Mouse (Mus musculus) liver, embryonic 12.5 days (tissue): ENCODE measurements around the gene Tmtc2. TPM values are rescaled to one million over a fixed set of nuclear protein-coding genes. Genes with fewer than 3 reads are reported as not detected.

ENCODE experiments used
- ATAC-seq: fragments of 200-750 bp; cut with Nextera tagmentation; 2 replicates; pipeline ENCODE4 v1.8.0; 2017; ENCODE audit warnings: moderate number of reproducible peaks, mild to moderate bottlenecking, moderate library complexity
- H3K27ac ChIP-seq: fragments of 300-500 bp; sonication (generic); 2 replicates; pipeline ENCODE4 v1.5.1; 2016; ENCODE audit warnings: mild to moderate bottlenecking
- H3K27me3 ChIP-seq: fragments of 300-500 bp; sonication (generic); replicated peaks from 2 replicates; pipeline ENCODE4 v1.6.1; 2016; ENCODE audit warnings: mild to moderate bottlenecking, moderate library complexity
- H3K36me3 ChIP-seq: fragments of 300-500 bp; sonication (generic); 2 replicates; pipeline ENCODE4 v1.6.1; 2016; ENCODE audit warnings: mild to moderate bottlenecking, moderate library complexity
- H3K4me1 ChIP-seq: fragments of 300-500 bp; sonication (generic); 2 replicates; pipeline ENCODE4 v1.6.1; 2016
- H3K4me2 ChIP-seq: fragments of 300-500 bp; sonication (generic); 2 replicates; pipeline ENCODE4 v1.6.1; 2016; ENCODE audit warnings: mild to moderate bottlenecking, moderate library complexity
- H3K4me3 ChIP-seq: fragments of 300-500 bp; sonication (generic); 2 replicates; pipeline ENCODE4 v1.5.1; 2016; ENCODE audit warnings: mild to moderate bottlenecking, moderate library complexity
- H3K9ac ChIP-seq: fragments of 300-500 bp; sonication (generic); 2 replicates; pipeline ENCODE4 v1.6.1; 2016; ENCODE audit warnings: mild to moderate bottlenecking, moderate library complexity
- H3K9me3 ChIP-seq: fragments of 300-500 bp; sonication (generic); replicated peaks from 2 replicates; pipeline ENCODE4 v1.6.1; 2016; ENCODE audit warnings: mild to moderate bottlenecking, moderate library complexity
- WGBS: fragments of 180-500 bp; shearing (Covaris S2); methylation state at CpG from one replicate; pipeline ENCODE4 v1.1.7; 2016; ENCODE audit not compliant: insufficient replicate concordance; 5-methylcytosine and 5-hydroxymethylcytosine counted together
- polyA plus RNA-seq: library from polyadenylated mRNA; unstranded; fragments of >200 nt; fragmentation: Nextera tagmentation; extraction: Ambion mirVana; gene quantifications from 2 replicates; pipeline ENCODE4 v1.2.1, GENCODE M21; 2016

Tmtc2 gene
- polyA plus RNA-seq, 1 experiment from 2014 or later, result 2.8 TPM

DNA sequence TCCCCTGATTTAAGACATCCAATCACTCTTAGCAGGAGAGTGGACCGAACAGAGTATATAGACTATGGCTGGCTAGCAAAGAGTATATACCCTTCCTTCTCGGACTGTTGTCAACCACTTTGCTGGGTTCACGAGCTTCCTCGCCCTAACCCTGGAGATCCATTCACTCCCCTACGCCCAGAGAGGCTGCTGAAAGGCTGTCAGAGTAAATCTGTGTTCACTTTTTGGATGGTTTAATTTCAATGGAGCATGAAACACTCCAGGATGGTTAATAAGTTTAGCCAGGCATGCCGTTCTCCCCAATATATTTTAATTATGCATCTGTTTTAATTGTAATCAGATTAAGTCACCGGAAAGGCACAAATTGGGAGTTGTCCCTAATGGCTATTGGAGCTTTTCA, 1.9 kb downstream of the Tmtc2 start:
- Histone ChIP-seq H3K9ac (no peak overlapping the region), H3K27me3 (peaks cover 12% of the 10 kb centered on the region; the same call in 1 of the 2 replicates), H3K4me1 (peaks cover 32% of the 10 kb centered on the region), H3K27ac (no peak overlapping the region), H3K4me2 (peak overlapping the region; percentile 98), H3K4me3 (peak overlapping the region; percentile 77), H3K36me3 (no peaks in the 10 kb centered on the region), H3K9me3 (no peaks in the 10 kb centered on the region)
- WGBS, result 70% methylated on average over 7 of the region's 7 CpGs
- ATAC-seq, result no peak

- 69% methylated on average over 4 of the region's 4 CpGs for WGBS
- Histone ChIP-seq H3K27me3 (peaks cover 12% of the 10 kb centered on the region; the same call in 1 of the 2 replicates), H3K9me3 (no peaks in the 10 kb centered on the region), H3K9ac (no peak overlapping the region), H3K27ac (no peak overlapping the region), H3K4me3 (peak overlapping the region; percentile 77), H3K4me1 (peaks cover 32% of the 10 kb centered on the region), H3K36me3 (no peaks in the 10 kb centered on the region), H3K4me2 (peak overlapping the region; percentile 98)
- ATAC-seq, result no peak
Measured at GRCm38 (mm10) chr10:105571831-105572230, 2.4 kb downstream of the Tmtc2 start.

DNA sequence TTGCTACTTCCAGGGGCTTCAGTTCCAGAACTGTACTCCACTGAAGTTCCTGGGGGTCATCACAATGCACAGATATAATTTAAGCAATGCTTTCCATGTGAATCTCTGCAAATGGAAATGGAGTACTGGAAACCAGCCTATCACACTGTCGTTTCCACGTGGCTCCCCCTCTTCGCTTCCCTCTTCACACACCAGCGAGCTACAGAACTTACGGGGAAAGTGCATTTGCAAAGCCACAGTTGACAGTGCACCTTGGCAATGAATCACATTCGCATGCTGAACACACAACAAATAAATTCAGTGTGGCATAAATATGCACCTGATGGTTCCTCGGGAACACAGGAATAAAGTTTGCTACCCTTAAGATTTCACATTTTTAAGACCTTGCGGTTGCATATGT, 3.2 kb downstream of the Tmtc2 start:
- no peak for ATAC-seq
- peaks cover 32% of the 10 kb centered on the region for H3K4me1 ChIP-seq
- H3K4me3 ChIP-seq, result no peak overlapping the region
- WGBS, result 74% methylated on average over 8 of the region's 8 CpGs
- H3K36me3 ChIP-seq, result no peaks in the 10 kb centered on the region
- H3K4me2 ChIP-seq, result no peak overlapping the region
- H3K27ac ChIP-seq, result no peak overlapping the region
- H3K27me3 ChIP-seq, result peaks cover 12% of the 10 kb centered on the region; the same call in 1 of the 2 replicates
- H3K9ac ChIP-seq, result no peak overlapping the region
- H3K9me3 ChIP-seq, result no peaks in the 10 kb centered on the region

DNA sequence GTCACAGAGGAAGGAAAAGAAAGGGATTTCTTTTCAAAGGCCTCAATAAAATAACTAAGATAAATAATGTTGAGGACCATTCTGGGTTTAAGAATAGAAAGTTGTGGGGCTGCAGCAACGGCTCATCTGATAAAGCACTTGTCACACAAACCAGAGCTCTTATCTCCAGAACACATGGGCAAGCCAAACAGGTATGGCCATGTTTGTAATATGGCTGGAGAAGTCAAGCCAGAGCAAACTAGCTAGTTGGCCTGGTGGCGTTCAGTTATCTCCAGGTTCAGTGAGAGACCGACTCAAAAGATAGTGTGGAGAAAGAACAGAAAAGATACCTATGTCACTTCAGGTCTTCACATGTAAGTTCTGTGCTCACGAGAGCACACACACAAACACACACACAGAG, 4.7 kb downstream of the Tmtc2 start:
- H3K9me3 ChIP-seq, result no peaks in the 10 kb centered on the region
- no peaks in the 10 kb centered on the region for H3K36me3 ChIP-seq
- 23% methylated on average over 4 of the region's 4 CpGs for WGBS
- no peak overlapping the region for H3K27ac ChIP-seq
- no peak overlapping the region for H3K4me3 ChIP-seq
- H3K4me1 ChIP-seq, result peaks cover 25% of the 10 kb centered on the region
- no peak overlapping the region for H3K4me2 ChIP-seq
- H3K27me3 ChIP-seq, result peaks cover 12% of the 10 kb centered on the region; the same call in 1 of the 2 replicates
- H3K9ac ChIP-seq, result no peak overlapping the region
- no peak for ATAC-seq

DNA sequence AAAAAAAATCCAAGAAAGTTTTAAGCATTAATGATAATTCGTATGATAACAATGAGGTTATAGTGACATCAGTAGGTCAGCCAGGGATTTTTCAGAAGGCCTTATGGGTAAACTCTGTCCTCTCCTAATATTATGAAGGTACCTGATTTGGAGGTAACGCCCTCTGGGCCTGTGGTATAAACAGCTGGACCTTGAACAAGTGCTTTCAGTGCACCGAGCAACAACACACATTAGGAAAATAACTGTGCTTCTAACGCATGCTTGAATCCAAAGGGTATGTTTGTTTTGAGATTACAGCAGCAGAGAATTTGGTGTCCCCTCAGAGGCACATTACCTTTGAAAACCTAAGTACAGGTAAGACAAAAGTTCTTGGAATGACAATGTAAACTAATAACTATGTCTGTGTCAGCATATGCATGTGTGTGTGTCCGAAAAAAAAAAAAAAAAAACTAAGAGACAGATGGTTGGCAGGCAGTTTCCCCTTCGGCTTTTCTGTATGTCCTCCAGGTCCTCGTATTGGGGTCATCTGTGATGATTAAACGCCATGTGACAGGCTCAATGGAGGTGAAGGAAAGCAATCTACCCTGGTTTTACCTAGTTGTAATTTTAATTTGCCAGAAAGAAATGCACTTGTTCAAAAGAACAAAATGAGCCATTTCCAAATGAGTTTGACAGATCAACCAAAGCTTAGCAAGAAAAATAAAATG, 6.3 kb downstream of the Tmtc2 start:
- no peak for ATAC-seq
- Histone ChIP-seq H3K4me3 (no peak overlapping the region), H3K4me1 (peaks cover 15% of the 10 kb centered on the region), H3K9me3 (no peaks in the 10 kb centered on the region), H3K36me3 (no peaks in the 10 kb centered on the region), H3K4me2 (no peak overlapping the region), H3K27ac (no peak overlapping the region), H3K27me3 (peaks cover 12% of the 10 kb centered on the region; the same call in 1 of the 2 replicates), H3K9ac (no peak overlapping the region)
- WGBS, result 72% methylated on average over 8 of the region's 8 CpGs

DNA sequence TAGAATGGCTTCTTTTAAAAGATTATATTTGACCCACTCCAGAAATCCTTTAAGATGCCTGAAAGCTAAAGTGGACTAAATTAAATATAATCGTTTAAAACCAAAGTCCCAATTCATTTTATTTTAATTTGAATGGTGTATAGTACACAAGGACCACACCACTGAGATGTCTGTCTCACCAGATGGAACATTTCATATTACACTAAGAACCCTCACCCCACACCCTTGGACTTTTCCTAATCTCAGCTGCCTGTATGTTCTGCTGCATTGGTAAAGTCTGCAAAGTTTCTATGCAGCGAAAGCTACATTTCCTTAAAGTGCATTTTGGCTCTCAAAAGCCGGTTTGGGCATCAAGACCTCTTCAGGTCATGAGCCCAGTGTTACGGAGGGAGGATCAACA, 12.7 kb downstream of the Tmtc2 start:
- 80% methylated on average over 4 of the region's 4 CpGs for WGBS
- no peak for ATAC-seq
- no peak overlapping the region for H3K4me3 ChIP-seq

DNA sequence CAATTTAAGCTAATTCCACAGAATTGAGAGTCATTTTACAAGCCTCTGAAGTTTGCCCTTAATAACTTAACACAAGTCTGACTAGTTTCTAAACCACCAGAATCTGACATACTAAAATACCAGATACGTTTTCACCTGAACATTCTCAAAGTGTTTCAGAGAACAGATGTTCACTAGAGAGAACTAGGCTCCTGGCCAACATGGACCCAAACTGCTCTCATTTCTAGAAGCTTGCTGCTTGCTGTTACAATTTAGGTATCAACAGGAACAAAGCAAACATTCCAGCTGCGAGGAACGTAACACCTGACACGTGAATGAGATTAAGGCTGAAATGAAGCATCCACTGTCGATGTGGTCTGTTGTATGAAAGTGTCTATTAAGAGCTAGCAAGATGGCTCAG, 16.7 kb downstream of the Tmtc2 start:
- no peak overlapping the region for H3K9ac ChIP-seq
- no peaks in the 10 kb centered on the region; the same call in 1 of the 2 replicates for H3K4me1 ChIP-seq
- ATAC-seq, result no peak
- no peaks in the 10 kb centered on the region for H3K27me3 ChIP-seq
- WGBS, result 69% methylated on average over 5 of the region's 5 CpGs
- no peaks in the 10 kb centered on the region for H3K9me3 ChIP-seq
- H3K4me3 ChIP-seq, result no peak overlapping the region
- H3K36me3 ChIP-seq, result no peaks in the 10 kb centered on the region
- H3K27ac ChIP-seq, result no peak overlapping the region
- H3K4me2 ChIP-seq, result no peak overlapping the region

More for the DNA sequence above, 12.7 kb downstream of the Tmtc2 start:
- H3K4me1 ChIP-seq, result no peaks in the 10 kb centered on the region
- H3K36me3 ChIP-seq, result no peaks in the 10 kb centered on the region
- no peak overlapping the region for H3K9ac ChIP-seq
- no peaks in the 10 kb centered on the region for H3K9me3 ChIP-seq
- no peak overlapping the region for H3K4me2 ChIP-seq
- no peaks in the 10 kb centered on the region for H3K27me3 ChIP-seq
- no peak overlapping the region for H3K27ac ChIP-seq

DNA sequence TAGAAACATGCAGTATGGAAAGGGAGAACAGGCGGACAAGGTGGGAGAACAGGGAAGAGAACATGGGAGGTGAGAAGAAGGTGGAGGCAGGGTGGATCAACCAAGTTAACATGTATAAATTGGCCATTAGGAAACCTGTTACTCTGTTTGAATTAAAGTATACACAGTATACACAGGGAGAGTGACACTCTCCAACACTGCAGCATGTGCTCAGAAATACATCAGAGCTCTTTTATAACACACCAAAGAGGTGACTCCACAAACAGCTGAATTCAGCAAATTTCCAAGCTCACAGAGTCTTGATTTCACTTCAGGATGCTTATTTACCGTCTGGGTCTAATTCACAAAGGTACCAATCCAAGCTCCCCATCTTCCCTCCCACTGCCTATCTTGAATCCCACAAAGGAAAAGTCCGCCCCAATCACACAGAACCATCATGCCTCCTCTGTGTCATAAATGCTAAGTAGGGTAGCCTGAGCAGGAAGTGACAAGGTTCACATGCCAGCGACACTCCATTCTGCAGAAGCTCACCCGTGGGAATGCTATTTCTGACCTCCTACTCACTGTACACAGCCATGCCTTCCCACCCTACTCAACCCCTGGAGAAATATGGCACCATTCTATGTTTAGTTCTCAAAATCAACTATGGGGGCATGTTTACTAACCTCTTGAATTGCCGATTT, 17.2 kb downstream of the Tmtc2 start:
- 57% methylated on average over 6 of the region's 6 CpGs for WGBS
- H3K4me1 ChIP-seq, result no peaks in the 10 kb centered on the region; the same call in 1 of the 2 replicates
- H3K9me3 ChIP-seq, result no peaks in the 10 kb centered on the region
- no peak for ATAC-seq
- H3K27me3 ChIP-seq, result no peaks in the 10 kb centered on the region
- no peak overlapping the region for H3K27ac ChIP-seq
- no peak overlapping the region for H3K4me3 ChIP-seq
- no peak overlapping the region for H3K9ac ChIP-seq
- no peaks in the 10 kb centered on the region for H3K36me3 ChIP-seq
- no peak overlapping the region for H3K4me2 ChIP-seq

- Histone ChIP-seq H3K27me3 (no peaks in the 10 kb centered on the region), H3K36me3 (no peaks in the 10 kb centered on the region), H3K4me1 (no peaks in the 10 kb centered on the region; the same call in 1 of the 2 replicates), H3K4me2 (no peak overlapping the region), H3K9me3 (no peaks in the 10 kb centered on the region), H3K27ac (no peak overlapping the region), H3K4me3 (no peak overlapping the region), H3K9ac (no peak overlapping the region)
- WGBS, result 47% methylated on average over 2 of the region's 2 CpGs
- 0 out of 2 replicates have a peak, but pooled peaks have one; percentile 46 for ATAC-seq
Measured at GRCm38 (mm10) chr10:105554153-105554552, 20.1 kb downstream of the Tmtc2 start.

DNA sequence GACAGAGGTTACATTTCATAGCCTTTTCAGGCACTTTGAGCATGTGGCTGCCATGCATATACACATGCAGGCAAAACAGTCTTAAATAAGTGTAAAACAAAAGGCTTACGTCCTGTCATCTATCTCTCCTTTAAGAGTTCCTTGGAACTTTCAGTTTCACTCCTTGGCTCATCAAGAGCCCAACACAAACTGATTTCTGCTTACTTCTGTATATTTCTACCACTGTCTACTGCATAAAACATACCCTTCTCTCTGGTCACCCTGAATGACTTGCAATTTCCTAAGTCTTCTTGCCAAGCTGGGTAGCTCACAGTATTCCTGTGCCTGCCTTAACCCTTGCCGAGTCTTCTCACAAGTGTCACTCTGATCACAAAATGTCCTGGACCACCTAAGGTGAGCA, 26.2 kb downstream of the Tmtc2 start:
- Histone ChIP-seq H3K9me3 (no peaks in the 10 kb centered on the region), H3K27ac (no peak overlapping the region), H3K27me3 (no peaks in the 10 kb centered on the region), H3K4me1 (no peaks in the 10 kb centered on the region), H3K4me2 (no peak overlapping the region), H3K36me3 (no peaks in the 10 kb centered on the region), H3K4me3 (no peak overlapping the region), H3K9ac (no peak overlapping the region)
- WGBS, result 78% methylated on average over 2 of the region's 2 CpGs
- no peak for ATAC-seq

- WGBS, result 65% methylated on average over 2 of the region's 2 CpGs
- Histone ChIP-seq H3K4me3 (no peak overlapping the region), H3K9ac (no peak overlapping the region), H3K4me2 (no peak overlapping the region), H3K9me3 (no peaks in the 10 kb centered on the region), H3K27me3 (no peaks in the 10 kb centered on the region), H3K27ac (no peak overlapping the region), H3K36me3 (no peaks in the 10 kb centered on the region), H3K4me1 (no peaks in the 10 kb centered on the region)
- ATAC-seq, result no peak
Measured at GRCm38 (mm10) chr10:105544004-105545003, 29.9 kb downstream of the Tmtc2 start.
